Mouse (Mus musculus): ENCODE data around the gene Bsn. TPM values are rescaled to one million over a fixed set of nuclear protein-coding genes. Genes with fewer than 3 reads are reported as not detected.

Gene Bsn
- polyA plus RNA-seq, 1 experiment = 0.56 TPM

GRCm38 (mm10) chr9:108187616-108188015, 2.6 kb downstream of the Bsn start:
- Histone ChIP-seq H3K36me3 (ENCODE audit: control insufficient read depth, insufficient read depth) (no peaks in the 10 kb centered on the region), H3K4me2 (ENCODE audit: low read depth) (no peak overlapping the region), H3K79me2 (ENCODE audit: control insufficient read depth, insufficient read depth) (no peaks in the 10 kb centered on the region), H3ac (ENCODE audit: control insufficient read depth, insufficient read length) (no peak overlapping the region), H3K4me3 (no peak overlapping the region), H3K27me3 (ENCODE audit: control insufficient read depth, insufficient read depth, insufficient read length) (peaks cover 46% of the 10 kb centered on the region)
- no peak for TF ChIP-seq MAX (IDR thresholded peaks at IDR 0.05; ENCODE audit: low read depth)
- no peak for TF ChIP-seq TCF12 (IDR thresholded peaks at IDR 0.05; ENCODE audit: insufficient read depth, poor library complexity, severe bottlenecking)
- TF ChIP-seq REST (IDR thresholded peaks at IDR 0.05; ENCODE audit: insufficient read depth, insufficient read length) = no peak
- TF ChIP-seq USF1 (IDR thresholded peaks at IDR 0.05; ENCODE audit: low read depth) = no peak
- TF ChIP-seq MYOD1 (IDR thresholded peaks at IDR 0.05; ENCODE audit: control insufficient read depth in 1 of 3, insufficient read length in 2 of 3, low read depth in 2 of 3) = no peak
- TF ChIP-seq MYOG (IDR thresholded peaks at IDR 0.05; ENCODE audit: control insufficient read depth in 1 of 3, insufficient read depth in 1 of 3, insufficient read length in 2 of 3, low read depth in 2 of 3) = no peak
- no peak for TF ChIP-seq SRF (IDR thresholded peaks at IDR 0.05; ENCODE audit: control insufficient read depth, insufficient read length, low read depth)
- no peak for TF ChIP-seq CEBPB (IDR thresholded peaks at IDR 0.05; ENCODE audit: insufficient read depth, poor library complexity, severe bottlenecking)
- TF ChIP-seq POLR2AphosphoS2 (IDR thresholded peaks at IDR 0.05; ENCODE audit: insufficient read length, low read depth) = no peak
- no peak for TF ChIP-seq POLR2A (IDR thresholded peaks at IDR 0.05; ENCODE audit: insufficient read length, low read depth)
- no peak for TF ChIP-seq E2F4 (IDR thresholded peaks at IDR 0.05; ENCODE audit: insufficient read depth)

DNA sequence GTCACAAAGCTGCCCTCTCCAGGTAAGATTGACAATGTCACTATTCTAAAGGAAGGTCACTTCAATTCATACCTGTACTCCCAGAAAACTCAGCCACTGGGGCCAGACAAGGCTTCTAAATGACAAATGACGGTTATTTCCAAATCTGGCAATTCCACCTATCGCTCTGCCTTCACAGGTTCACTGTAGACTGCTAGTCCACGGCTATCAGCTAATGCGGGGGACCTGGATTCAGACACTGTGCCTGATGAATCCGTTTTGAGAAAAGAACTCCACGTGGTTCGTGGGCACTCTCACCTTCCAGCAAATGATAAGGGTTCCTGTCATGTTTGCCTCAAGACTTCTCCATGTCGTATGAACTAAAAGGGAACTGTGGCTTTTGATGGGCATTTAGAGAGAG, 4.4 kb downstream of the Bsn start:
- Histone ChIP-seq H3K27me3 (ENCODE audit: control insufficient read depth, insufficient read depth, insufficient read length) (peaks cover 50% of the 10 kb centered on the region), H3K4me2 (ENCODE audit: low read depth) (no peak overlapping the region), H3K79me2 (ENCODE audit: control insufficient read depth, insufficient read depth) (no peaks in the 10 kb centered on the region), H3K4me3 (no peak overlapping the region), H3ac (ENCODE audit: control insufficient read depth, insufficient read length) (no peak overlapping the region), H3K36me3 (ENCODE audit: control insufficient read depth, insufficient read depth) (no peaks in the 10 kb centered on the region)
- TF ChIP-seq USF1 (IDR thresholded peaks at IDR 0.05; ENCODE audit: low read depth) (no peak), SRF (IDR thresholded peaks at IDR 0.05; ENCODE audit: control insufficient read depth, insufficient read length, low read depth) (no peak), POLR2AphosphoS2 (IDR thresholded peaks at IDR 0.05; ENCODE audit: insufficient read length, low read depth) (no peak), REST (IDR thresholded peaks at IDR 0.05; ENCODE audit: insufficient read depth, insufficient read length) (no peak), MYOD1 (IDR thresholded peaks at IDR 0.05; ENCODE audit: control insufficient read depth in 1 of 3, insufficient read length in 2 of 3, low read depth in 2 of 3) (no peak)

- TF ChIP-seq USF1 (IDR thresholded peaks at IDR 0.05; ENCODE audit: low read depth) (no peak), POLR2AphosphoS2 (IDR thresholded peaks at IDR 0.05; ENCODE audit: insufficient read length, low read depth) (no peak)
- Histone ChIP-seq H3K4me2 (ENCODE audit: low read depth) (no peak overlapping the region), H3K36me3 (ENCODE audit: control insufficient read depth, insufficient read depth) (no peaks in the 10 kb centered on the region), H3K4me3 (no peak overlapping the region), H3K79me2 (ENCODE audit: control insufficient read depth, insufficient read depth) (no peaks in the 10 kb centered on the region), H3K27me3 (ENCODE audit: control insufficient read depth, insufficient read depth, insufficient read length) (peaks cover 36% of the 10 kb centered on the region), H3ac (ENCODE audit: control insufficient read depth, insufficient read length) (no peak overlapping the region)
These were observed 6.6 kb downstream of the Bsn start for GRCm38 (mm10) chr9:108183531-108183994.

DNA sequence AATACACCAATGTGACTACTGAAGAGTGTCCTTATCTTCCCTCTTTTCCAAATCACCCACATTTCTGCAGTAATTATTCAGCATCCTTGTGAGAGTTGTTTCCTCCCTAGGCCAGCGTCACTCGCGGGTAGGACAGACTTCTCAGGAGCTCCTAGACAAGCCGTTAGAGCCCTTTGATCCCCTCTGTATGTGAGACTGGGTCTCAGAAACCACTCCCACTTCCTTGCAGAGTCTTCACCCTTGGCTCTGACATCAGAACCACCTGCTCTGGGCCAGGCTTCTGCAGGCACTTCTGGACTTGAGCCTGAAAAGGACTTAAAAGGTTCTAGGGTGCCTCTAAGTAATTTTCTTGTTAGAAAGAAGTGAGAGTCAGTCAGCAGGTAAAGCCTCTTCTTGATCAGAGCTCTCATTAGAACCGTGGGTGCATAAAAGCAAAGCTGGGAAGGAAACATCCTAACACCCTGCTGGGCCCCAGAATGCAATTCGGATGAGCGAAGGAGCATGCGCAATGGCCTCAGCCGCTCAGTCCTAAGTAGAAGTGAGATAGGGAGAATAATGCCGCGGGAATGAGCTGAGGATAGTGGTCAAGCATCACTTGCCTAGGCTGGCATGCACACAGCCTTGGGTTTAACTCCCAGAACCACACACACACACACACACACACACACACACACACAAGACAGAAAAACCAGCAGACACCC, 7.2 kb downstream of the Bsn start:
- no peak for TF ChIP-seq TCF3 (IDR thresholded peaks at IDR 0.05; ENCODE audit: insufficient read length, low read depth)
- no peak for TF ChIP-seq MAX (IDR thresholded peaks at IDR 0.05; ENCODE audit: low read depth)
- no peak for TF ChIP-seq TCF12 (IDR thresholded peaks at IDR 0.05; ENCODE audit: insufficient read depth, poor library complexity, severe bottlenecking)
- TF ChIP-seq MYOG (IDR thresholded peaks at IDR 0.05; ENCODE audit: control insufficient read depth in 1 of 3, insufficient read depth in 1 of 3, insufficient read length in 2 of 3, low read depth in 2 of 3) = no peak
- no peak for TF ChIP-seq MYOD1 (IDR thresholded peaks at IDR 0.05; ENCODE audit: control insufficient read depth in 1 of 3, insufficient read length in 2 of 3, low read depth in 2 of 3)
- no peak for TF ChIP-seq CEBPB (IDR thresholded peaks at IDR 0.05; ENCODE audit: insufficient read depth, poor library complexity, severe bottlenecking)
- TF ChIP-seq POLR2AphosphoS2 (IDR thresholded peaks at IDR 0.05; ENCODE audit: insufficient read length, low read depth) = no peak
- Histone ChIP-seq H3K4me2 (ENCODE audit: low read depth) (no peak overlapping the region), H3K4me3 (no peak overlapping the region), H3ac (ENCODE audit: control insufficient read depth, insufficient read length) (no peak overlapping the region), H3K79me2 (ENCODE audit: control insufficient read depth, insufficient read depth) (no peaks in the 10 kb centered on the region), H3K36me3 (ENCODE audit: control insufficient read depth, insufficient read depth) (no peaks in the 10 kb centered on the region), H3K27me3 (ENCODE audit: control insufficient read depth, insufficient read depth, insufficient read length) (peaks cover 36% of the 10 kb centered on the region)

DNA sequence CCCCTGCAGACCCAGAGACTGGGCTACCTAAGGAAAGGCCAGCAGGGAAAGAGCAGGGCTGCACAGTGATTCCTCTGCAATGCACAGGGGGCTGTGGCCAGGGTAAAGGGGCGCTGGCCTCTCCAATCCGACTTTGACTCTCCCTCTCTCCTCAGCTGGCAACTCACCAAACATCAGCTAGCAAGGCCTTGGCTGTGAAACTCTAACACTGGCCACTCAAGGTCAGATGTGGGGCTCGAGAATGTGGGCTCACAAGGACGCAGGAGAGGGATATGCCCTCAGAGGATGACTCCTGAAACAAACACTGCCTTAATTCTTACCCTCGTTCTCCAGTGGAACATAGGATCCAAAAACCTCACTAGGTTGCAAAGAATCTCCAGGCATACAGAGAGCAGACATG, 11.8 kb downstream of the Bsn start:
- Histone ChIP-seq H3K4me2 (ENCODE audit: low read depth) (no peak overlapping the region), H3K79me2 (ENCODE audit: control insufficient read depth, insufficient read depth) (no peaks in the 10 kb centered on the region), H3ac (ENCODE audit: control insufficient read depth, insufficient read length) (no peak overlapping the region), H3K4me3 (no peak overlapping the region), H3K36me3 (ENCODE audit: control insufficient read depth, insufficient read depth) (no peaks in the 10 kb centered on the region), H3K27me3 (ENCODE audit: control insufficient read depth, insufficient read depth, insufficient read length) (peaks cover 16% of the 10 kb centered on the region)
- TF ChIP-seq MAX (IDR thresholded peaks at IDR 0.05; ENCODE audit: low read depth) = no peak
- TF ChIP-seq REST (IDR thresholded peaks at IDR 0.05; ENCODE audit: insufficient read depth, insufficient read length) = no peak
- TF ChIP-seq TCF12 (IDR thresholded peaks at IDR 0.05; ENCODE audit: insufficient read depth, poor library complexity, severe bottlenecking) = no peak
- no peak for TF ChIP-seq POLR2A (IDR thresholded peaks at IDR 0.05; ENCODE audit: insufficient read length, low read depth)
- TF ChIP-seq TCF3 (IDR thresholded peaks at IDR 0.05; ENCODE audit: insufficient read length, low read depth) = no peak
- TF ChIP-seq SRF (IDR thresholded peaks at IDR 0.05; ENCODE audit: control insufficient read depth, insufficient read length, low read depth) = no peak
- TF ChIP-seq E2F4 (IDR thresholded peaks at IDR 0.05; ENCODE audit: insufficient read depth) = no peak
- TF ChIP-seq POLR2AphosphoS2 (IDR thresholded peaks at IDR 0.05; ENCODE audit: insufficient read length, low read depth) = no peak
- TF ChIP-seq CEBPB (IDR thresholded peaks at IDR 0.05; ENCODE audit: insufficient read depth, poor library complexity, severe bottlenecking) = no peak
- TF ChIP-seq USF1 (IDR thresholded peaks at IDR 0.05; ENCODE audit: low read depth) = no peak
- no peak for TF ChIP-seq MYOD1 (IDR thresholded peaks at IDR 0.05; ENCODE audit: control insufficient read depth in 1 of 3, insufficient read length in 2 of 3, low read depth in 2 of 3)
- no peak for TF ChIP-seq MYOG (IDR thresholded peaks at IDR 0.05; ENCODE audit: control insufficient read depth in 1 of 3, insufficient read depth in 1 of 3, insufficient read length in 2 of 3, low read depth in 2 of 3)
